Mouse (Mus musculus) adrenal gland, postnatal 36 days (tissue): ENCODE data around the gene Tgoln1. TPM values are rescaled to one million over a fixed set of nuclear protein-coding genes. Genes with fewer than 3 reads are reported as not detected.

Experiments
- total RNA-seq, 2 experiments: library from RNA; stranded (reverse); gene quantifications; 2 replicates each; pipeline ENCODE4 v1.2.3; 2021

Gene Tgoln1
- total RNA-seq, 2 experiments from 2014 or later, result 222 to 238 TPM

Other genes with a start within 250 kb of the Tgoln1 start
- gene Vamp5, start 236.5 kb downstream of the Tgoln1 start, total RNA-seq, result 10 to 100 TPM; 35.1 to 38.5 TPM
- 100 to 1,000 TPM; 104 to 156 TPM for gene Vamp8, start 226.3 kb downstream of the Tgoln1 start, total RNA-seq
- 10 to 100 TPM; 49.4 to 69.6 TPM for gene Ggcx, start 202.7 kb downstream of the Tgoln1 start, total RNA-seq
- gene Mat2a, start 177.4 kb downstream of the Tgoln1 start, total RNA-seq, result 100 to 1,000 TPM; 227 to 350 TPM
- under 1 TPM in 1 of 2 experiments, not detected in 1; 0.40 TPM for gene Sh2d6, start 95.3 kb downstream of the Tgoln1 start, total RNA-seq
- gene Capg, start 72.6 kb downstream of the Tgoln1 start, total RNA-seq, result 10 to 100 TPM; 41.3 to 45.5 TPM
- gene Elmod3, start 18.6 kb downstream of the Tgoln1 start, total RNA-seq, result 10 to 100 TPM; 16.0 to 17.4 TPM
- 100 to 1,000 TPM; 295 to 376 TPM for gene Retsat, start 18.5 kb downstream of the Tgoln1 start, total RNA-seq
- 10 to 100 TPM; 12.3 to 14.7 TPM for gene Tcf7l1, start 172.3 kb upstream of the Tgoln1 start, total RNA-seq